Mouse (Mus musculus) naive thymus-derived CD4-positive, alpha-beta T cell, adult 2 months (primary cell): ENCODE results near the gene Car10.

Experiments
- DNase-seq: peaks from one replicate; pipeline ENCODE4 v3.0.0-alpha.2; 2011; ENCODE audit warnings: low read depth

The Car10 gene

GRCm38 (mm10) chr11:93097941-93098828 is at the start of gene Car10:
Gene Car10 (plus strand): TSS chr11:93098028.
- no peak for DNase-seq

- no peak for DNase-seq
These were observed 32.8 kb upstream of the Car10 start for GRCm38 (mm10) chr11:93065021-93065420.

- no peak for DNase-seq
These were observed 32.1 kb upstream of the Car10 start for GRCm38 (mm10) chr11:93065656-93066181.

GRCm38 (mm10) chr11:93095588-93095987 is 2.2 kb upstream of the Car10 start:
- no peak for DNase-seq

GRCm38 (mm10) chr11:93097001-93097400 is 827 bp upstream of the Car10 start:
- no peak for DNase-seq

GRCm38 (mm10) chr11:93097431-93097851 is 387 bp upstream of the Car10 start:
- no peak for DNase-seq

GRCm38 (mm10) chr11:93098933-93099381 is 1.1 kb downstream of the Car10 start:
- no peak for DNase-seq

GRCm38 (mm10) chr11:93099431-93100370 is 1.9 kb downstream of the Car10 start:
- no peak for DNase-seq

- no peak for DNase-seq
These were observed 2.8 kb downstream of the Car10 start for GRCm38 (mm10) chr11:93100606-93101005.

GRCm38 (mm10) chr11:93101106-93101505 is 3.3 kb downstream of the Car10 start:
- no peak for DNase-seq

GRCm38 (mm10) chr11:93102321-93102720 is 4.5 kb downstream of the Car10 start:
- no peak for DNase-seq

GRCm38 (mm10) chr11:93103101-93103815 is 5.4 kb downstream of the Car10 start:
- no peak for DNase-seq

GRCm38 (mm10) chr11:93109451-93109850 is 11.6 kb downstream of the Car10 start:
- DNase-seq: no peak

GRCm38 (mm10) chr11:93120766-93121415 is 23.1 kb downstream of the Car10 start:
- DNase-seq: no peak

- no peak for DNase-seq
These were observed 25.9 kb downstream of the Car10 start for GRCm38 (mm10) chr11:93123691-93124090.

GRCm38 (mm10) chr11:93126466-93126865 is 28.6 kb downstream of the Car10 start:
- no peak for DNase-seq

GRCm38 (mm10) chr11:93128481-93128880 is 30.7 kb downstream of the Car10 start:
- DNase-seq: no peak

GRCm38 (mm10) chr11:93137841-93138240 is 40.0 kb downstream of the Car10 start:
- DNase-seq: no peak

GRCm38 (mm10) chr11:93141727-93142126 is 43.9 kb downstream of the Car10 start:
- no peak for DNase-seq

- no peak for DNase-seq
These were observed 46.7 kb downstream of the Car10 start for GRCm38 (mm10) chr11:93144544-93144943.

GRCm38 (mm10) chr11:93154910-93155309 is 57.1 kb downstream of the Car10 start:
- DNase-seq: no peak
